Mouse (Mus musculus) mature B cell (primary cell): ENCODE data around the gene Large1.
"Not testable (repeated sequence)": the region's sequence is repeated elsewhere in the genome, so short reads cannot be mapped to it uniquely, and the experiment has no call there.

Experiments
- in situ Hi-C: fragments of 300-500 bp; cut with MboI; formaldehyde crosslinking; loops from 2 replicates; pipeline ENCODE4 v1.14.3; 2019

Large1 gene

GRCm38 (mm10) chr8:73295531-73295930 is 57.8 kb downstream of the Large1 start:
- in situ Hi-C loops = no loop called here

DNA sequence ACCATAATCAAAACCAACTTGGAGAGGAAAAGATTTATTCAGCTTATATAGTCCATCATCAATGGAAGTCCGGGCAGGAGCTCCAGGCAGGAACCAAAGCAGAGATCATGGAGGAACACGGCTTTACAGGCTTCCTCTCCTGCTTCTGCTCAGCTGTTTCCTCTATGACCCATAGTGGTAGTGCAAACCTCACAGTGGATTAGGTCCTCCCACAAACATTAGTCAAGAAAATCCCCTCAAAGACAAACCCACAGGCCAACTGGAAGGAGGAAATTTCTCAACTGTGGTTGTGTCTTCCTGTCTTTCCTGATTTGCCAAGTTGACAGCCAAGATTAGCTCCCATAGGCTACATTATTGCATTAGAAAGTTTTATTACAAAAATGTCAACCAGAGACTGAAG is 59.7 kb downstream of the Large1 start:
- in situ Hi-C loops = no loop called here

DNA sequence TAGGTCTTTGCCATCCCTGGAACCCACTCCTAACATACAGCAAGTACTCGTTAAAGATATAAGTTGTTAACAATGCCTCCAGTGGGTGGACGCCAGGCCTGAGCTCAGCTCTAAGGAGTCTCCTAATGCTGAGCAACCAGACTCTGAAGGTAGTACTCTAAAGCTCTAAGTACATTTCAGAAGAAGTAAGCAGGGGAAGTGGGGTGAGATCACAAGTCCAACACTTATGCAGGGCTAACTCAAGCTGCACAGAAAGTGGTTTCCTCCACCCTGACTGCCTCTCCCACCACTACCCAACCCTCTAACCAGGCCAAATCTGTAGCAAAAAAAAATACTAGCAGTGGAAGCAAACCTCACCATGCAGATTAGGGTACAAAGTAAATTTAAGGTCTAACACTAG is 61.7 kb downstream of the Large1 start:
- in situ Hi-C loops = no loop called here

DNA sequence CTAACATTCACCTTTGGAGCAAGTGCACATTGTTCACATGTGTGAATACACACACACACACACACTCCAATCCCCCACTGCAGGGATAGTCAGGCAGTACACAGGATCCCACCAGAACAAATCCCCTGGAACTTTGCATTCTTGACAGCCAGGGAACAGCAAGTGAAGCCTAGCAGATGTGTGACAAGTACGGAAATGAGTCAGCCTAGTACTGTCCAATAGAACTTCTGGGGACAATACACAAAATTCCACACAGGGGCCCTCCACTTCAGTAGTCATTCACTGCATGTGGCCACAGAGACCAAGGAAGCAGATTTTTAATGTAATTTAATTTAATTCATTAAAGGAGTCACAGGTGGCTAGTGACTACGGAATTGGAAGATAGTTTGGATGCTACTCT is 62.7 kb downstream of the Large1 start:
- in situ Hi-C loops = no loop called here

DNA sequence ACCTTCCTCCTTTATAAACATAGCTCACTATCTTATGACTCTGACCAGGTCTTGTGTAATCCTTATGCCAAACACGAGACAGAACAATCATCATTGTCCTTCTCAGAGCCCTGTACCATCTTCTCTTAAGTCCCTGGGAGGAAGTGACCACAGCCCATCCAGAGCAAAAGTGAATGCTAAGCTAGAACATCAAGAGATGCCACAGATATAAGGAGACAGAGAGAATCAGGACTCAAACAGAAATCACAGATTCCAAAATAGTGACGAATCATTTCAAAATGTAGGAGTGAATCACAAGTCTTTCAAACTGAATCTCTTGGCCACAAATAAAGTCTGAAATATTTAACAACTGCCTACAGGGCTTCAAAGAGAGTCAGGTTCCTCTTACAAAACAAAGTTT is 63.5 kb downstream of the Large1 start:
- in situ Hi-C loops = no loop called here

GRCm38 (mm10) chr8:73281996-73282395 is 71.3 kb downstream of the Large1 start:
- in situ Hi-C loops = no loop called here

GRCm38 (mm10) chr8:73276015-73276414 is 77.3 kb downstream of the Large1 start:
- in situ Hi-C loops = no loop called here

GRCm38 (mm10) chr8:73275445-73275844 is 77.9 kb downstream of the Large1 start:
- in situ Hi-C loops = not testable (repeated sequence)

DNA sequence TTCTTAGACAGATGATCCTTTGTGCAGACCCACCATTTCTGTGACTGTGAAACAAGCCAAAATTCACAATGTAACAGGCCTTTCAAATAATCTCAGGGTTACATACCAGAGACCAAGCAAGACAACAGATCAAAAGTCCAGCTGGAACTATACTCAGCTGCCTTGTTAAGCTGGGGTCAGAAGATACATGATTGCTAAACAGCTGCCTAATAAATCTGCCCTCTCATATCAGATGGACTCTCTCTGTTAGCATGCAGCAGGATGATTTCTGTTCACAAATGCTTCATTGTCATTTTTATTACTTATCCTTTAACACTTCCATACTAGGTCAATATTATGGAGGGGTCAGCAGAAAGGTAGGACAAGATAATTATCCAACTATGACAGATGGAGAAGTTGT is 80.2 kb downstream of the Large1 start:
- in situ Hi-C loops = no loop called here

DNA sequence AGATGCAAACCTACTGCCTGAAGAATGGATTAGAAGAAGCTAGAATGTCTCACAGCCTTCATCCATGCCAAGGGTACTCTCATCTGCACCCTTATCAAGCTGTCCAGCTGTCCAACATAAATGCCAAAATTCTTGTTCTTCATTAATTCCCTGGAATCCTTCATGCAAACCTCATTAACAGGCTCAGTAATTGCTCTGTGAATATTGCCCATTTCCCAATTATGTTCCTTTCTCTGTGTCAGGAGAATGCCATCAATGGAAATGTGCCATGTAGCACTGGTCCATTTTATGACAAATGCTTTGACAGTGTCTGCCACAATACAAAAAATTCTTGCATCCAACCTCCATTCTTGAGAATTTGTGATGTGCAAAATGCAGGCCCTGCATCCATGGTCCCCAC is 82.3 kb downstream of the Large1 start:
- in situ Hi-C loops = no loop called here

GRCm38 (mm10) chr8:73257981-73258380 is 95.4 kb downstream of the Large1 start:
- in situ Hi-C loops = no loop called here

- in situ Hi-C loops = no loop called here
Measured at GRCm38 (mm10) chr8:73244186-73244585, 109.2 kb downstream of the Large1 start.

DNA sequence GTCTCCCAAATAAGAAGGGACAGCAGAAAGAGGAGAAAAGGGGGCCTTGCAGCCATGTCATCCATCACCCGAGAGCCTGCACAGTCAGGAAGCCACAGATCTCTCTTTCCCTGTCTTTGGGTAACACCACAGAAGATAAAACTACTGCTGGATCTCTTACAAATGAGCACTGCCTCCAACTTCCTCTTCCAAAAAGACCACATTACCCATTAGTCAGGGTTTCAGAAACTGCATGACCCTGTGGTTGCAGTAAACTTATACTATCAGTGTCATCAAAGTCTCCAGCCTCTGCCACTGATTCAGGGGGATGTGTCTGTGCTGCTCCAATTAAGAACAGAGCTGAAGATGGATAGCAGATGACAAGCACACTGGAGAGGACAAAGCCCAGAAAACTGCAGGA is 111.3 kb downstream of the Large1 start:
- in situ Hi-C loops = no loop called here

- in situ Hi-C loops = no loop called here
Measured at GRCm38 (mm10) chr8:73234209-73234608, 119.1 kb downstream of the Large1 start.

DNA sequence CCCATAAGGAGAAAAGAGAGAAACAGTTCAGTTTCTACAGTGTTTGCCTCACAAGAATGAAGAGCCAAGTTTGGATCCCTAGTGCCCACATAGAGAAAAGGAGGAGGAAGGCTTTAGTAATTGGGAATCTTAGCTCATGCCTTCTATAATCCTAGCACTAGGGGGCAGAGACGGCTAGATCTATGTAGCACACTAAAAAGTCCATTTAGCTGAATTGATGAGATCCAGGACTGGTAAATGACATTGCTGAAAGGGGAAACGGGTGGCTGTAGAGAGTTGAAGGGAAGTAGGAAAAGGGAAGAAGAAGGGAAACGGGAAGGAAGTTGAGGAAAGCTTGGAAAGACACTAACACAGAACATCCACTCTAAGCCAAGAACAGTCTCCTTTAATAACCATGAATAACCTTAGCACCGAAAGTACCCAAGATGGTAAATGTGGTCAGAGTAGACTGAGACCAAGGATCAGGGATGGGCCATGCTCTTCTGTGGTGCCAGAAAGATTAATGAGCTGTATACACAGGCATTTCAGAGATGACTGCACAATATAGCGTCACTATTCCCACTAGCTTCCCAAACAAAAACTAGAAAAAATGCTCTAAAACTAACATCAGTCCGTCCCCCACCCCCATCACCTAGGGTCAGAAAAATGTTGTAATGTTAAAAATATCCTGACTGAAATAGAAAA is 119.8 kb downstream of the Large1 start:
- in situ Hi-C loops = no loop called here

DNA sequence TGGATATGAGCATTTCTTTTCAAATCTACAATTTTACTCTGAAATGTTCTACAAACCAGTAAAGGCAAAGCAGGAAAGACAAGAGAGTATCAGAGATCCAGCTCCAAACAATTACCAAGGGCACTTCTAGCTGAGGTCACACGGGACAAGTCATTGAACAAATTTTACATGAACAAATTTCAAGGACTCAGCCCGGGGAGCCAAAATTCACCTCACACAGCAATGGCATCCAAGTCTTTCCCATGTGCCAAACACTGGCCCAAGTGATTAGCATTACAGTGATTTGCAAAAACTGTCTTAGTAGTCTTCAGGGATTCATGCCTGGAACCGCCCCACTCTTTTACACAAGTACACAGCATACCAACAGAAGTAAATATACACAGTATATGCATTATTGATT is 126.5 kb downstream of the Large1 start:
- in situ Hi-C loops = no loop called here

- in situ Hi-C loops = no loop called here
Measured at GRCm38 (mm10) chr8:73225654-73226053, 127.7 kb downstream of the Large1 start.

GRCm38 (mm10) chr8:73219178-73219811 is 134.0 kb downstream of the Large1 start:
- in situ Hi-C loops = no loop called here

DNA sequence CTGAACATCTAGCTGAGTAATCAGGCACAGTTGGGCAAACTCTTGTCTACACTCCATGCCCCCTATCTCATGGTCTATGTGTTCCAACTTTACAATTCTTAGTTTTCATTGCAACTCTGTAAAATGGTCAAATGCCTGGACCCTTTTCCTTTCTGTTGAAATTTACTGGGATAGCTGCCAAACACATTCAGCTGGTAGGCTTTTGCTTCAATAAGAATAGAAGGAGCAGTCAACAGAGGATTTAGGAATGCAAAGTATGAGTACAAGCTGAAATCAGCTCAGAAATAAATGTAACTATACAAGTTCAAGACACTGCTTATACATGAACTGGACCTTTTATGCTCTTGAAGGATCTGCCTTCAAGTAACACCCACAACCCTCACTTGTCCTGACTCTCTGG is 146.5 kb downstream of the Large1 start:
- in situ Hi-C loops = no loop called here

- in situ Hi-C loops = no loop called here
Measured at GRCm38 (mm10) chr8:73201854-73202253, 151.5 kb downstream of the Large1 start.

DNA sequence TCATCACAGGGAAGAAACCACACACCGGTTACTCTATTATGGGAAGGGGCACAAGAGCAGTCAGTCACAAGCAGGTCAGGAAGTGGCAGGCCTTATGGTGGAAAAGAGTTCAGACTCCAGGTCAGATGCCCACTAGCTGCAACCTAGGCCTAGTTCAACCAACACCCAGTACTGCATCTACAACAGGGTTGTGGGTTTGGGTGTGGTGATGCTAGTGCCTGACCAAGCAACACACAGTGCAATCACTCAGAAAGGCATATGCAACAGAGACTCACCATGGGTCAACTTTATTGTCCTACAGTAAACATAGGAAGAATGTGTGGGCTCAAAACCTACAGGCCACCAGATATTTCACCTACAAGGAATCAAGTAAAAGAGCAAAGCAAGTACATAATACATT is 155.6 kb downstream of the Large1 start:
- in situ Hi-C loops = no loop called here

DNA sequence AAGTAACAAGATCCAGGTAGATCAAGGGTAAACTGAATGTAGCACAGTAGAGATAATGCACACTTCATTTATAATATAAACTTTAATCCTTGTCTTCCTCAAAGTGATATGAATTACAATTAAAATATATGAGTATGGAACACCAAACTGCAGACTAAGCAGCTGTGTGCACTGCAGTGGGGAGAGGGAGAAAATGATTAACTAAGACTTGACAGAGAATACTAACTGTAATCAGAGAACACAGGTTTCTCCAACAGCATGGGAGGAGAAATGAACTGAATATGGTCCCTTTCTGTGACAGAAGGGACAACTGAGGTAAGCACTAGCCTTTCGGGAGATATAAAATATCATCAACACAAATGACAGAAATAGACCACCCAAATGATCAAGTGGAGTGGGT is 164.7 kb downstream of the Large1 start:
- in situ Hi-C loops = no loop called here

DNA sequence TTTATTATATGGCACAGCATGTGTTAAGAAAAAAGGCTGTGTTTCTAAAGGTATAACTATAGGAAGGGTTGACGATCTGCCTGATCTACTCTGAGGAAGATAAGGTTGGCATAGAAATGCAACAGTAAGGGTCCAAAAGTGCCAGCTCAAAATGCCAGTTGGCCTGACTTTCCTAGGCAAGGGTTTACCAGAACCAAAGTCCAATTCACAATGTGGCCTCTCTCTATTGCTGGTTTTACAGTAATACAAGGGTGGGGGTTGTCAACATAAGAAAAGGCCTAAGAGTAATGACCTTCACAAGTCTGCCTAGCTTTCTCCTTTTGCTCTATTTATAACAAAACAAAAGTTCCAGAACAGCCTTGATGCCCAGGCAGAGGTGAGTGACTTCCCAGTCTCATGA is 166.0 kb downstream of the Large1 start:
- in situ Hi-C loops = no loop called here

DNA sequence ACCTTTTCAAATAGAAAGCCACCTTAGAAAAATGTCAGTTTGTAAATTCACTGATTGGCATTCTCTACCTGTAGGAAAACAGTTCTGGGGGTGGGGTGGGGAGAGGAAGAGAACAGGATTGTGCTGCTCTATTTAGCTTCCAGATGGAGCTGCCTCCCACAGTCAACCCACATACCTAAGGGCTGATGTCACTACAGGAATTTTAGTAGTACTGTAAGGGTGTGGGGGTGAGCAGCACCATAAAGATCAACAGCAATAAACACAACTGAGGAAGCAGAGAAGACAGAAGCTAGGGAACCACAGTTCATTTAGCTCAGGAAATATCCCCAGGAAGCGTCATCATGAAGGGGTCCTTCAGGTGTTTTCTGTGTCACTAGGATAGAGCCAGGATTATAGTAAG is 174.9 kb downstream of the Large1 start:
- in situ Hi-C loops = no loop called here
